Mouse (Mus musculus) thymus, adult 2 months (tissue): ENCODE measurements at regions not wholly inside any gene's neighbourhood (a gene's known extent, or its start where the extent isn't known, plus 50 kb on each side); places are given as distances from the start of the nearest gene placed in this dataset.

Source experiments
- CTCF ChIP-seq: fragments of 200-500 bp; IDR thresholded peaks from 2 replicates; pipeline ENCODE4 v1.5.1; 2012; ENCODE audit warnings: mild to moderate bottlenecking, control low read depth, low read length, moderate library complexity, borderline replicate concordance; ENCODE audit not compliant: control insufficient read depth, poor library complexity, insufficient read depth; ENCODE audit errors: extremely low read depth
- POLR2A ChIP-seq: fragments of 200-500 bp; IDR thresholded peaks from 2 replicates; pipeline ENCODE4 v1.6.1; 2012; ENCODE audit warnings: mild to moderate bottlenecking, low read length, control low read depth, moderate library complexity; ENCODE audit not compliant: control insufficient read depth, poor library complexity, insufficient read depth; ENCODE audit errors: extremely low read depth

DNA sequence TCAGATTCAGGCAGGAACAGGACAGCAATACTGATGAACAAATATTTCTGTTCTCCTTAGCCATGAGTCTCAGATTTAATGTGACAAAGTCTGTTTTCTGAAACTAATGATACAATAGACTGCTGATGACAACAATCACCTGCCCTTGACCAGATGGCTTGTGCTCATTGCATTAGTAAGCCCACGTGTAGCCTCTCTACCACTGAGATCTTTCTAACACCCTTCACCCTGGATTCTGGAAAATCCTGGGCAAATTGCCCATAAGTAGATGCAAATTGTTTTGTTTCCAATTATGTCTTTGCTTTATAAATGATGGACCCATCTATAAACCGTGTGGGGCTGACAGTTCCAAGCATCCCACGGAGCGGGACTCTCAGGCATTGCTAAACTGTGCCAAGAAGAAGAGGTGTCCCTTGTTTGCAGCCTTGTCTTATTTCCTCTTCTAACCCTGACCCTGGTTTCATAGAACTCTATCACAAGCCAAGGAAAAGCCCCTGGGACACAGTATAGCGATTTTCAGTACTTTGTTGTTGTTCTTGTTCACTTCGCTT lies 475.7 kb downstream of the Tmem135 start:
- TF ChIP-seq CTCF = no peak
- TF ChIP-seq POLR2A = no peak
